Mouse (Mus musculus): ENCODE measurements around the gene Adra2b.

DNA sequence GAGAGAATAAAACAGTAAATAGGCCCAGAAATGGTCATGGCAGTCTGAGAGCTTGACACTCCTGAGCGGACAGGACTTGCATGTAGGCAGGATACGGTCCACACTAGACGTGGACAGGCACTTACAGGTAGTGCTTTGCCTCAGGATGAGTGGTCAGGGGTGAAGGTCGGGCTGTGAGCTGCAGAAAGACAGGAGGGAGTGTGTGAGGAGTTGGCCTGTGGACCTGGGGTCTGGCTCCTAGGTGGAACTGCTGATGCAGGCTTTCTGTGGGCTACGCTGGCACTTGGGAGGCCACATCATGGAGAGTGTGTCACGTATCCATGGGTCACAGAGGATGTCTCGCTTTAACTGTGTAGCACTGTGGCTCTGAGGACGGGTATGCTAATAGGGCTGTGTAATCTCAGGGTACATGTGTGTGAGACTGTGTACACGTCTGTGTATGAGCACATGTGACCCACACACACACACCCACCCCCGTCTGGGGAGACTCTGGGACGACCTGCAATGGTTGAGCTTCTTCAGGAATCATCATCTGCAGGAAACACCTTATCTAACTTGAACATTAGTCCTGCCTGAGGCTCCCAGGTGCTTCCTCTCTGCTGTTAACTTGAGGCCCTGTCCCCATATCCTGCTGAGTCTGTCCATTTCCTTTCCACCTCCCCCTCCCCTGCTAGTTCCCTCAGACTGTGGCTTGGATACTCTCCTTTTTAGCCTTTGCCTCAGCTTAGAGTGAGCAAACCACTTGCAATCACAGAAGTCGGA is 34.7 kb upstream of the Adra2b start:
- no peak for TF ChIP-seq EP300 (IDR thresholded peaks at IDR 0.05; ENCODE audit: insufficient read depth, low read depth, low read length)
- TF ChIP-seq CTCF (IDR thresholded peaks at IDR 0.05; ENCODE audit: low read depth, low read length): no peak
- TF ChIP-seq POLR2A (IDR thresholded peaks at IDR 0.05; ENCODE audit: insufficient read depth, low read length): no peak

All from ES-Bruce4 (cell line).